Mouse (Mus musculus) C2C12 (cell line): ENCODE results near the gene Mafg. TPM values are rescaled to one million over a fixed set of nuclear protein-coding genes. Genes with fewer than 3 reads are reported as not detected.

ENCODE experiments used
- H3K27me3 ChIP-seq: one replicate; pipeline ENCODE4 v1.6.1; 2011; ENCODE audit not compliant: control insufficient read depth, insufficient read depth, insufficient read length
- H3K36me3 ChIP-seq: one replicate; pipeline ENCODE4 v1.6.1; 2011; ENCODE audit not compliant: control insufficient read depth, insufficient read depth
- H3K4me3 ChIP-seq: one replicate; pipeline ENCODE4 v1.5.1; 2011; ENCODE audit warnings: mild to moderate bottlenecking, control low read depth; ENCODE audit not compliant: poor library complexity, insufficient read depth, severe bottlenecking
- H3K79me2 ChIP-seq: one replicate; pipeline ENCODE4 v1.6.1; 2011; ENCODE audit not compliant: control insufficient read depth, insufficient read depth
- H3K79me3 ChIP-seq: one replicate; pipeline ENCODE4 v1.6.1; 2011; ENCODE audit warnings: low read depth, control low read depth
- H3ac ChIP-seq: one replicate; pipeline ENCODE3; 2011; ENCODE audit warnings: low read depth; ENCODE audit not compliant: control insufficient read depth, insufficient read length
- CEBPB ChIP-seq: IDR thresholded peaks from one replicate; pipeline ENCODE4 v1.6.1; 2011; ENCODE audit warnings: low read depth, mild to moderate bottlenecking, control low read depth, moderate library complexity
- CTCF ChIP-seq: IDR thresholded peaks from one replicate; pipeline ENCODE4 v1.5.1; 2011; ENCODE audit not compliant: control insufficient read depth, insufficient read depth, insufficient read length
- FOSL1 ChIP-seq: IDR thresholded peaks from one replicate; pipeline ENCODE4 v1.8.0; 2011; ENCODE audit warnings: mild to moderate bottlenecking, low read length; ENCODE audit not compliant: poor library complexity, insufficient read depth, severe bottlenecking
- MAX ChIP-seq: IDR thresholded peaks from one replicate; pipeline ENCODE4 v1.6.1; 2011; ENCODE audit warnings: mild to moderate bottlenecking, control low read depth
- MYOD1 ChIP-seq: IDR thresholded peaks from one replicate; pipeline ENCODE4 v1.6.1; 2011; ENCODE audit warnings: low read depth; ENCODE audit not compliant: control insufficient read depth, insufficient read length
- MYOG ChIP-seq: IDR thresholded peaks from one replicate; pipeline ENCODE4 v1.6.1; 2011; ENCODE audit not compliant: control insufficient read depth, insufficient read length; ENCODE audit errors: extremely low read depth
- USF1 ChIP-seq: IDR thresholded peaks from one replicate; pipeline ENCODE4 v1.6.1; 2011; ENCODE audit warnings: low read depth, mild to moderate bottlenecking, control low read depth, moderate library complexity
- polyA plus RNA-seq: library from polyadenylated mRNA; unstranded; fragments of >200 nt; fragmentation: generic; extraction: Trizol; gene quantifications from one replicate; pipeline ENCODE4 v1.2.1, GENCODE M21; 2012; ENCODE audit warnings: missing spikeins

Mafg gene
- polyA plus RNA-seq, 1 experiment, result 33.3 TPM

DNA sequence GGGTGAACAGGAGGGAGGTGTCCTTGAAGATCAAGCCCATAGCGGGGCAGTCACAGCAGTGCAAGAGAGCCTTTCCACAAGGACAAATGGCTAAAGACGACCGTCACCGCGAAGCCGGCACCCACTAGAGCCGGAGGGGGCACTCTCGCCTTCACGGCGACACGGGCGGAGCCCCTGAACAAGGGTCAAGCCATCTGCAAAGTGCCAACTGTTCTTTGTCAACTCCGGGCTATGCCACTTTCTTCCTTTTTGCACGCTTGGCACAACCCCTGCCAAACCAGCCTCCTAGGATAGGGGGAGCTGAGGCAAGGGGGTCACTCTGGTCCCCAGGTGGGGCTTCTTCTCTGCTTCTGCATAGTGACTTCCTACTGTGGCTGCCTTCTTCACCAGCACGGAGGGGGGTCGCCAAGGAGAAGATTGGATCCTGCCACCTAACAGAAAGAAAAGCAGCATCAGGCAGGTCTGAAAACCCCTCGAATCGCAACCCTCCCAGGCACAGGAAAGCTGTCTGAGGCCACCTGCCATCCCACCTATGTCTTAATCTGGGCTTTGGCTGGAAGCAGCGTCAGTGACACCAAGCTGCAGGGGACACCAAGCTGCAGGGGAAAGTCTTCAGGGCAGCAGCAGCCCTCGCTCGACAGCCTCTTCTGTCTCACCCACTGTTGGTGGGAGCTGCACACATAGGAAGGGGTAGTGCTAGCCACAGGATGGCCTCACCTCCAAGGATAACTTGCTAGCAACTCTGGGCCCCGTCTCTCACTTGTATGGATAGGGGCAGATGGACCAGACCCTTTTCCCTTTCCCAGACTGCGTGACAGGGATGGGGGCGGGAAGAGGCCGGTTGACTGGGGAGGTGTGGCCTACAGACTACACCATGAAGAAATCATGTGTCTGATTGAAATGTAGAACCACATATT lies 14.5 kb downstream of the Mafg start:
- H3K4me3 ChIP-seq, result no peak overlapping the region
- H3K79me2 ChIP-seq, result peaks cover 50% of the 10 kb centered on the region
- no peak overlapping the region for H3ac ChIP-seq
- H3K36me3 ChIP-seq, result peaks cover 68% of the 10 kb centered on the region
- TF ChIP-seq CTCF (no peak), MAX (no peak), MYOD1 (no peak), MYOG (no peak), CEBPB (no peak), USF1 (no peak), FOSL1 (no peak)
- H3K79me3 ChIP-seq, result peaks cover 26% of the 10 kb centered on the region
- H3K27me3 ChIP-seq, result no peaks in the 10 kb centered on the region

DNA sequence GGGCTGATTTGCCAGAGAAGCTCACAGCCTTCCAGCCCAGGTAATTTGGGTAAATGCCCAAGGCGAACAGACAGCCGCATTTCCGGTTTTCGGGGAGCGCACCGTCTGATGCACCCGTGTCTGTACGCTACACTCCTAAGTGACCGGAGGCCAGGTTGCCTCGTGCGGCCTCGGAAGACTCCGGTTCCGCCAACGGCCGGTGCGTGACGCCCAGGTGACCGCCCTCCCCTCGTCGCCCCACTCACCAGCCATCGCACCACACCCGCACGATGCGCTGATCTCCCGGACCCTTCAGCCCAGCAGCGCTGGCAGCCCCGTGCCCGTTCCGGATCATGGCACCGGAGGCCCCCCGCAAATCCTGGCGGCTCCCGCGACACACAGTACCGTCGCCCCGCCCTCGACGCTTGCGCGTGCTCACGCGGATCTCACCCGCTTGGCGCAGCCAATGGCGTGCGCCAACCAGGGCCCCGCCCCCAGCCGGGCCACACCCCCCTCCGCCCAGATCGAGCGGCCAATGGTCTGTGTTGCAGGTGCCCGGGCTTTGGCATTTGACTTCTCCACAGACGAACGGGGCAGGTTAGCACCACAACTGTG lies 15.8 kb downstream of the Mafg start, which contains the start of gene Pcyt2:
Gene Pcyt2 (minus strand): TSS at position 418 of the 594 bp plus-strand sequence.
- H3K4me3 ChIP-seq, result peak within 1 kb of the TSS; percentile 86
- TF ChIP-seq USF1 (no peak), MAX (peak; percentile 33)
- peaks cover 18% of the 10 kb centered on the region for H3K79me3 ChIP-seq
- H3K27me3 ChIP-seq, result no peaks in the 10 kb centered on the region
- H3K79me2 ChIP-seq, result peaks cover 37% of the 10 kb centered on the region
- peak within 1 kb of the TSS; percentile 89 for H3ac ChIP-seq
- H3K36me3 ChIP-seq, result peaks cover 63% of the 10 kb centered on the region

DNA sequence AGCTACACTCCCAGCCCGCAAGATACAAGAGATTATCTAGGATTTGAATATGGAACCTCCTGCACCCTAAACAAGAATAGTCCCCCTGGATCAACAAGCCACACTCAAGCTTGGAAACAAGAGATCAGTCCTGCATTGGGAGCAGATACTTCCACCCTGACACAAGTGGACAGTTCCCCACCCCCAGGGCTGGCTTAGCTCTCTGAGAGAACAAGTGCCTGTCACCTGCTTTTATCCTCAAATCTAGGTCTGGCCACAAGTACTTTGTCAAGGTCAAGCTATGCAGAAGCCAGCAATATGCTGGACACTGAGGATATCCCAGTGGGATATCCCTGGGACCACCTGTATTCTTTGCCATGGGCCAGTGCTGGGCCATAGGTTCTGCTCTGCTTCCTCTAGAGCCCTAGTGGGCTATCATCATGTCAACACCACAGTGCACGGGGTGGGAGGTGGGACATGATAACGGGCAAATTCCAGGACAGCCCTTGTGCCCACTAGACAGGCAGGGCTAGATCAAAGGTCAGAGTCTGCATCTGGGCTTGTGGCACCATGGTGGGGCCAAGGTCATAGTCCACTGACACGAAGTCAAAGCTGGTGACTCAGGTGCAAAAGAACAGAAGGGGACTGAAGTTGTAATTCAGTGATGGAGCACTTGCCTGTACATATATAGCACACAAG lies 16.6 kb downstream of the Mafg start:
- Histone ChIP-seq H3K4me3 (peak overlapping the region; percentile 86), H3K79me3 (peaks cover 18% of the 10 kb centered on the region), H3ac (no peak overlapping the region), H3K27me3 (no peaks in the 10 kb centered on the region), H3K36me3 (peaks cover 63% of the 10 kb centered on the region), H3K79me2 (peaks cover 29% of the 10 kb centered on the region)
- TF ChIP-seq FOSL1, result no peak
- no peak for TF ChIP-seq CEBPB
- no peak for TF ChIP-seq MYOG
- TF ChIP-seq USF1, result no peak
- TF ChIP-seq CTCF, result no peak
- TF ChIP-seq MYOD1, result no peak
- TF ChIP-seq MAX, result no peak

DNA sequence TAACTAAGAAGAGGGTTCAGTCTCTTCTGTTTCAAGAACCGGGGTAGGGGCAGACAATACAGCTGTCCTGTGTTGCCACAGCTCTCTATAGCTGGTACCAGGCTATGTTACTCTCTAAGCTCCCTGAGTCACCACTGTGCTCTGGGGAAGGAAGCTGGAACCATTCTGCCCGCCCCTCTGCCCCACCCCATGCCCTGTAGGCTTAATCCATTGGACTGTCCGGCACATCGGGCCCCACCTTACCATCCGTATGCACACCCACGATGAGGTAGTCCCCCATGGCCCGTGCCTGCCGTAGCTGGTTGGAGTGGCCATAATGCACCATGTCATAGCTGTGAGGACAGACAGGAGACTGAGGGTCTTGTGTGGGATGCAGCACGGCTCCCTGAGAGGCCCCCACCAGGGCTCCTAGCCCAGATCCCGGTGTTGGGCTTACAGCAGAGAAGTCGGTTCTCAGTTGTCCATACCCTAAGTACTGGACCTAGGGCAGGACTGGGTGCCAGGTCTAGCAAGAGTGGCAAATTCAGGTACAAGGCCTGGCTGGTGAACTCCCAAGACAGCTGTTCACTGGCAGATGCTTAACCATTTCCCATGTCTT lies 17.7 kb downstream of the Mafg start:
- Histone ChIP-seq H3ac (no peak overlapping the region), H3K36me3 (peaks cover 63% of the 10 kb centered on the region), H3K79me2 (peaks cover 28% of the 10 kb centered on the region), H3K79me3 (peaks cover 18% of the 10 kb centered on the region), H3K4me3 (no peak overlapping the region), H3K27me3 (no peaks in the 10 kb centered on the region)
- no peak for TF ChIP-seq MYOD1
- TF ChIP-seq USF1, result no peak
- TF ChIP-seq CEBPB, result no peak
- TF ChIP-seq MYOG, result no peak
- TF ChIP-seq CTCF, result no peak
- no peak for TF ChIP-seq FOSL1
- no peak for TF ChIP-seq MAX

DNA sequence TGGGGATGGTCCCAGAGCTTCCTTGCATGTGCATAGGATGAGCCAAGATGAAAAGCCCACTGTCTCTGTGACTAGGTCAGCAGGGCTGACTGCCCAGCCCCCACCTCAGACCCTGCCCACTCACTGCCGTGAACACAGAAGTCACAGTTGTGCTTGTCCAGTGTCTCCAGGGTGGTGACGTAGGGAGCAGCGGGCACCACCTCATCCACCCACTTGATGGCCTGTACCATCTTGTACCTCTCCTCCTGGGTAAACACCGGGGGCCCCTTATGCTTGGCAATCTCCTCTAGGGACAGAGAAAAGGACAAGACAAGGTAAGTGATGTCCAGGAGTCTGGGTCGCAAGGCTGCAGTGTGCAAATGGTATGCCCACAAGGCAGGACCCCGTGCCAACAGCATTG lies 18.2 kb downstream of the Mafg start:
- no peaks in the 10 kb centered on the region for H3K27me3 ChIP-seq
- H3K79me3 ChIP-seq, result peaks cover 18% of the 10 kb centered on the region
- H3K36me3 ChIP-seq, result peaks cover 60% of the 10 kb centered on the region
- H3K79me2 ChIP-seq, result peaks cover 28% of the 10 kb centered on the region
- H3ac ChIP-seq, result no peak overlapping the region
- TF ChIP-seq MYOD1 (no peak), USF1 (no peak), MAX (no peak), MYOG (no peak), CEBPB (no peak), CTCF (no peak), FOSL1 (no peak)
- H3K4me3 ChIP-seq, result no peak overlapping the region
